Mouse (Mus musculus) adrenal gland, adult 18-20 months (tissue): ENCODE measurements around the gene Tef. TPM values are rescaled to one million over a fixed set of nuclear protein-coding genes. Genes with fewer than 3 reads are reported as not detected.

Source experiments
- DNase-seq, 2 experiments: peaks; one replicate each; pipeline ENCODE4 v3.0.0; 2021 to 2022; ENCODE audit warnings: low spot score in 2 of 2
- total RNA-seq, 2 experiments: library from RNA; stranded (reverse); gene quantifications; 1 replicate in 1 of 2; 2 replicates in 1 of 2; pipeline ENCODE4 v1.2.3; 2021

The Tef gene
- total RNA-seq, 2 experiments from 2014 or later: 45.0 to 46.9 TPM

DNA sequence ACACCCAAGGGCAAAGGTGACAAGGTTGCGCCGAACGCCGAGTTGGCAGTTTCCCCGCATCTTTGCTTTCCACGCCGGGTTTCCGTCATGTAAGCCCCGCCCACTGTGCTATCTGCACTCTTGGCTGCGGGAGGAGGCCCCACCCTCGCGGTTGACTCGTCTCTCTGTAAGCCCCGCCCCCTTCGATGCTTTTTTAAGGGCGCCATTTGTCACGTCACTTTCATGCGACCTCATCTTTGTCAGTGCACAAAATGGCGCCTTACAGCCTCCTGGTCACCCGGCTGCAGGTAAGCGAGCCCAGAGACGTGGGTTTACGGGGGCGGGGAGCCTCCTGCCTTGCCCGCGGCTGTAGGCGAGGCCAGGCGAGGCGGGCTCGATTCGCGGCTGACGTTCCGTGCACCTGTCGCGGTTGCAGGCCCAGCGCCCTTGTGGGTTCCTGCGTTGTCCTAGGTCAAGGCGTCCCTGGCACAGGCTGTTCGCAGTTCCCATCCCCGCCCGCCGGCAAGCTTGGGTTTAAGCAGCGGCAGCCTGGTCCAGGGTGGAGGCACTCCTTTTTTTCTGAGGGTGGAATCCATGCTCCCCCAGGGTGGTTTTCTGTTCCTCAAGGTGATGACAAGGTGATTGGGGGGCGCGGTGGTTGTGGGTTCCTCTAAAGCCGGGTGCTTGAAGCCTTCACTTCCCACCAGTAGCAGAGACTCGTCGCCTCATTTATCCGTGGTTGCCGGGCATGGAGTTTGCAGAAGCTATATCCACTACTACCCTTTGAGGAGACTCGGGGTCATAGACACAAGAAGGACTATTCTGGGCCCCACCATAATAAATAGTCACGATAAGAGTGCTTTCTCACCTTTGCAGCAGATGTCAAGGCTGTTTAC lies 70.3 kb downstream of the Tef start, which contains the start of gene Aco2:
Aco2 (plus strand) TSS at position 48 of the 875 bp plus-strand sequence.
- DNase-seq: peak; percentile 98 to 99

Other genes with a start within 250 kb of the Tef start
- gene Ep300, start 217.1 kb upstream of the Tef start, total RNA-seq: 10 to 100 TPM; 52.4 to 59.7 TPM
- 10 to 100 TPM; 18.2 to 18.5 TPM for gene L3mbtl2, start 138.5 kb upstream of the Tef start, total RNA-seq
- 1 to 10 TPM; 1.8 to 3.0 TPM for gene Chadl, start 105.1 kb upstream of the Tef start, total RNA-seq
- 10 to 100 TPM; 68.9 to 69.9 TPM for gene Zc3h7b, start 57.4 kb upstream of the Tef start, total RNA-seq
- 10 to 100 TPM; 69.7 to 70.0 TPM for gene Rangap1, start 56.9 kb upstream of the Tef start, total RNA-seq
- 100 to 1,000 TPM; 103 to 121 TPM for gene Tob2, start 56.4 kb downstream of the Tef start, total RNA-seq
- 10 to 100 TPM; 54.3 to 55.6 TPM for gene Phf5a, start 69.5 kb downstream of the Tef start, total RNA-seq
- 1,000 to 10,000 TPM in 1 of 2 experiments, 100 to 1,000 TPM in 1; 791 to 1,455 TPM for gene Aco2, start 69.9 kb downstream of the Tef start, total RNA-seq
- 10 to 100 TPM; 16.2 to 19.9 TPM for gene Polr3h, start 123.8 kb downstream of the Tef start, total RNA-seq
- gene Csdc2, start 134.3 kb downstream of the Tef start, total RNA-seq: 1 to 10 TPM; 6.9 to 9.2 TPM
- 10 to 100 TPM; 58.0 to 85.4 TPM for gene Pmm1, start 158.5 kb downstream of the Tef start, total RNA-seq
- gene 1700029P11Rik, start 178.1 kb downstream of the Tef start, total RNA-seq: not detected
- 10 to 100 TPM; 55.8 to 88.9 TPM for gene Xrcc6, start 185.4 kb downstream of the Tef start, total RNA-seq
- gene Desi1, start 231.4 kb downstream of the Tef start, total RNA-seq: 100 to 1,000 TPM in 1 of 2 experiments, 10 to 100 TPM in 1; 52.7 to 123 TPM
- gene Snu13, start 245.2 kb downstream of the Tef start, total RNA-seq: 10 to 100 TPM; 80.5 to 99.1 TPM